Mouse (Mus musculus): ENCODE measurements around the gene Sec14l5.

- no peak for TF ChIP-seq CTCF (IDR thresholded peaks at IDR 0.05; ENCODE audit: low read depth, low read length)
- no peak for TF ChIP-seq EP300 (IDR thresholded peaks at IDR 0.05; ENCODE audit: insufficient read depth, low read depth, low read length)
Observed at GRCm38 (mm10) chr16:5232982-5233381, 86.1 kb downstream of the Sec14l5 start.

Measured in ES-Bruce4 (cell line).